Mouse (Mus musculus): ENCODE data around the gene Kmt2c. TPM values are rescaled to one million over a fixed set of nuclear protein-coding genes. Genes with fewer than 3 reads are reported as not detected.

Gene Kmt2c
- polyA plus RNA-seq, 1 experiment from 2014 or later: 10.6 TPM

DNA sequence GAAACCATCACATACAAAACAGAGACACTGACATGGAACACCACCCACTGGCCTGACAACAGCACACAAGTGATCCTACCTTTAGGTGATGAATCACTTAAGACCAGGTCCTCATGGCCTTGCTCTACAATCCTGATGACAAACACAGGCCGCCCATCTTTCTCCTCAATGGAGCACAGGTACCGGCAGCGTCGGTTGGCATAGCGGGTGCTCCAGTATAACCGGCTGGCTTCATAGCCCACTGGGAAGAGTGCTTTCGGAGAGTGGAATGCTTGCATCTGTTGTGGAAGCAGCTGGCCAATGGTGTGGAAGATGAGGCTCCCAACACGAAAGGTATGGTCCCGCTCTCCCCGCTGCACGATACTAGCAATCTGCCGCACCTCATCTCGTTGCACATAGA lies 214.6 kb downstream of the Kmt2c start:
- Histone ChIP-seq H3K27me3 (ENCODE audit: low read depth, poor library complexity, severe bottlenecking) (no peaks in the 10 kb centered on the region), H3K4me3 (no peak overlapping the region), H3K4me1 (no peaks in the 10 kb centered on the region), H3K36me3 (peaks cover 85% of the 10 kb centered on the region), H3K27ac (no peak overlapping the region), H3K9me3 (replicated peaks) (no peaks in the 10 kb centered on the region)
- no peak for DNase-seq (ENCODE audit: low spot score)
- 98% methylated on average over 13 of the region's 13 CpGs for WGBS

GRCm38 (mm10) chr5:25276365-25276764 lies 222.2 kb downstream of the Kmt2c start:
- Histone ChIP-seq H3K36me3 (peaks cover 75% of the 10 kb centered on the region), H3K4me1 (no peaks in the 10 kb centered on the region), H3K27ac (no peak overlapping the region), H3K9me3 (replicated peaks) (no peaks in the 10 kb centered on the region), H3K27me3 (ENCODE audit: low read depth, poor library complexity, severe bottlenecking) (no peaks in the 10 kb centered on the region), H3K4me3 (no peak overlapping the region)
- no peak for DNase-seq (ENCODE audit: low spot score)
- WGBS: 85% methylated on average over 6 of the region's 6 CpGs

- no peak for DNase-seq (ENCODE audit: low spot score)
- Histone ChIP-seq H3K4me3 (no peak overlapping the region), H3K4me1 (no peaks in the 10 kb centered on the region), H3K27me3 (ENCODE audit: low read depth, poor library complexity, severe bottlenecking) (no peaks in the 10 kb centered on the region), H3K27ac (no peak overlapping the region), H3K9me3 (replicated peaks) (no peaks in the 10 kb centered on the region), H3K36me3 (peaks cover 74% of the 10 kb centered on the region)
- 91% methylated on average over 10 of the region's 10 CpGs for WGBS
These were observed 223.0 kb downstream of the Kmt2c start for GRCm38 (mm10) chr5:25275629-25276028.

DNA sequence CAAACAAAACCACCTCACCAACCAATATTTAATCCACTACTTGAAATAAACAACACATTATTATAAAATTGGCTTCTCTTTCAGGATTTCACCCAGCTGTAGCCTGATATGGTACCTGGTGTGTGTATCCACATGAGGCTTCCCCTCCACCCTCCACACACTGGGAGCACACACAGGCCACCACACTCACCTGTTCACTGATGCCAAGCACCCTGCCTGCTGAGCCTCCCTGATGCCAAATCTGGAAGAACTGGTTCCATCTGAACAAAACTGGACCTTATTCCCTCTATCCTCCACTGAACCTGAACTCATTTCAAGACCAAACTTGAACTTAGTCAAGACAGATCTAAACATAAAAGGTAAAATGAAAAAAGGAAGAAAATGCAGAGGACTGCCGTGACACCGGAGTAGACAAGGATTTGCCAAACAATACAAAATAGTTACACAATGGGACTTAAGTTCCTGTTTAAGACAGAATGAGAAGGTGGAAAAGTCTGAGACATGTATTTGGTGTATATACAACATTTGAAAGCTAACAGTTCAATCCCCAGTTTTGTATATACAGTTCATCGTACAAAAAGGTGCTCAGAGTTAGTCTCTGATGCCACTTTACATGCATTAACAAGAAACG lies 230.2 kb downstream of the Kmt2c start:
- Histone ChIP-seq H3K27ac (no peak overlapping the region), H3K4me1 (no peaks in the 10 kb centered on the region), H3K27me3 (ENCODE audit: low read depth, poor library complexity, severe bottlenecking) (no peaks in the 10 kb centered on the region), H3K36me3 (peaks cover 68% of the 10 kb centered on the region), H3K4me3 (no peak overlapping the region), H3K9me3 (replicated peaks) (no peaks in the 10 kb centered on the region)
- WGBS: 97% methylated on average over 4 of the region's 4 CpGs
- no peak for DNase-seq (ENCODE audit: low spot score)

GRCm38 (mm10) chr5:25262266-25262665 lies 236.3 kb downstream of the Kmt2c start:
- Histone ChIP-seq H3K9me3 (replicated peaks) (no peaks in the 10 kb centered on the region), H3K27me3 (ENCODE audit: low read depth, poor library complexity, severe bottlenecking) (no peaks in the 10 kb centered on the region), H3K4me1 (no peaks in the 10 kb centered on the region), H3K27ac (no peak overlapping the region), H3K4me3 (no peak overlapping the region), H3K36me3 (peaks cover 84% of the 10 kb centered on the region)
- DNase-seq (ENCODE audit: low spot score): no peak
- 86% methylated on average over 7 of the region's 7 CpGs for WGBS

DNA sequence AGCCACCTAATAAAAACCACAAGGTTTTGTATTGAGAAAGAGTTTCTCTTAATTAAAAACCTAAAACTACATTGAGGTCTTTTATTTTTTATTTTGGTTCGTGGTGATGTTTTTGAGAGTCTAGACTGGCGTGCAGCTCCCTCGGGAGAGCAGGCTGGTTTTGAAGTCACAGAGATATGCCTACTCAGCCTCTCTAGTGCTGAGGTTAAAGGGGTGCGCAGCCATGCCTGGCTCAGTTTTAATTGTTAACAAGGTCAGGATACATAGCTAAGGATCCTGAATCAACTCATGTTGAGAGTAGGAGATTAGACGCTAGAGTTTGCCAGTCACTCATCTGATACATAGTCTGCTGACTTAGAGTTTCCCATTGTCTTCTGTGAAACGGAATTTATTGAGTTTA lies 237.1 kb downstream of the Kmt2c start:
- H3K4me1 ChIP-seq: no peaks in the 10 kb centered on the region
- DNase-seq (ENCODE audit: low spot score): no peak
- H3K27ac ChIP-seq: no peak overlapping the region
- no peaks in the 10 kb centered on the region for H3K27me3 ChIP-seq (ENCODE audit: low read depth, poor library complexity, severe bottlenecking)
- H3K9me3 ChIP-seq (replicated peaks): no peaks in the 10 kb centered on the region
- no peak overlapping the region for H3K4me3 ChIP-seq
- 84% methylated on average over 6 of the region's 6 CpGs for WGBS
- peaks cover 84% of the 10 kb centered on the region for H3K36me3 ChIP-seq

GRCm38 (mm10) chr5:25256686-25257085 lies 241.9 kb downstream of the Kmt2c start:
- Histone ChIP-seq H3K4me3 (no peak overlapping the region), H3K36me3 (peaks cover 84% of the 10 kb centered on the region), H3K27ac (no peak overlapping the region), H3K4me1 (no peaks in the 10 kb centered on the region), H3K9me3 (replicated peaks) (no peaks in the 10 kb centered on the region), H3K27me3 (ENCODE audit: low read depth, poor library complexity, severe bottlenecking) (no peaks in the 10 kb centered on the region)
- DNase-seq (ENCODE audit: low spot score): no peak
- WGBS: 85% methylated on average over 2 of the region's 2 CpGs

DNA sequence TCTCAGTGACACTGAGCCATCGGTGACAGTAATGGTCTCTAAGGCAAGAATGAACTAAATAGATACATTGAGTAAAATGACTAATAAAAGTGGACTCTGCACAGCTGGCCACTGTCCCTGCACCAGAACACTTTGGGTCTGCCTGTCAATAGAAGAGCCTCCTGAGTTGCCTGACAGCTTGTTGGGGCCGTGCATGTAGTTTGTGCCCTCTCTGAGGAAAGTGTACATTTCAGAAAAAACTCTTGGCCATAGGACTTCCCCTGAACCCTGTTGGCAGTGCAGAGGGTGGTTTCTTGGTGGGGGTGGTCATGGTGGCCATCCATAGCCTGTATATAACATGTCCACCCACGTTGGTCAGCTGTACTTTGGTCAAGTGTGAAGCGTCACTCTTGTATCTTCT lies 244.1 kb downstream of the Kmt2c start:
- Histone ChIP-seq H3K27me3 (ENCODE audit: low read depth, poor library complexity, severe bottlenecking) (no peaks in the 10 kb centered on the region), H3K4me1 (no peaks in the 10 kb centered on the region), H3K27ac (no peak overlapping the region), H3K36me3 (peaks cover 90% of the 10 kb centered on the region), H3K9me3 (replicated peaks) (no peaks in the 10 kb centered on the region), H3K4me3 (no peak overlapping the region)
- DNase-seq (ENCODE audit: low spot score): no peak
- 94% methylated on average over 4 of the region's 4 CpGs for WGBS

DNA sequence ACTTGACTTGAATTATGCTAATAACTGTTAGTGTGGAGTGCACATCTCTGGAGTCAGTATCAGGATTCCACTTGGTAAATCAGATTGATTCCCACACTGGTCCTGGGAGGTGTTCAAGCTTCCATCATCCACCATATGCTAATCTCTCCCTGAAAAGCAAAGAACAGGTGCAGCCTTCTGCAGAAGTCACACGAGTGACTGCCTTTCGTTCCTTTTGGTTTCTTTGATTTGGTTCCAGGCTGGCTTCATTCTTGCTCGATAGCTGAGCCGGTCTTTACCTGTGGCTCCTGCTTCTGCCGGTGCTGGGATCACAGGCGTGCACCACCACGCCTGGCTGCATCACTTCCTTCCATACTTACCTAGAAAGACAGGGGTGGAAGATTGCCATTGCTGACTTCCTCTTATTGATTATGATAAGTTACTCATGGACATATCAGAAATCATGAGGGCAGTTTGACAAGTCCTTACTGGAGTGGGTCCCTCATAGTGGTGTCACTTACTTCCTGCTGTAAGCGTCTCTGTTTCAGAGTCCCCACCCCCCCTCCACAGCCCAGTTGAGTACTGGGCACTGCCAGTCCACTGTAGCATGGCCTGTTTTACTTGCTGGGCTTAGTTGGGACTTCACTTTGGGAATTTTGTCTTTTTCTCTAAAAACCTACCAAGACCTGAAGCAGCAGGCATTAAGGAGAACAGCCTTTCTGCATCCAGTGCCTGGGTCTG lies 245.6 kb downstream of the Kmt2c start:
- H3K9me3 ChIP-seq (replicated peaks): no peaks in the 10 kb centered on the region
- no peaks in the 10 kb centered on the region for H3K27me3 ChIP-seq (ENCODE audit: low read depth, poor library complexity, severe bottlenecking)
- no peak for DNase-seq (ENCODE audit: low spot score)
- H3K4me3 ChIP-seq: no peak overlapping the region
- H3K27ac ChIP-seq: no peak overlapping the region
- H3K36me3 ChIP-seq: peaks cover 82% of the 10 kb centered on the region
- no peaks in the 10 kb centered on the region for H3K4me1 ChIP-seq
- WGBS: 96% methylated on average over 8 of the region's 8 CpGs

GRCm38 (mm10) chr5:25252423-25252822 lies 246.2 kb downstream of the Kmt2c start:
- Histone ChIP-seq H3K36me3 (peaks cover 77% of the 10 kb centered on the region), H3K4me3 (no peak overlapping the region), H3K27ac (no peak overlapping the region), H3K9me3 (replicated peaks) (no peaks in the 10 kb centered on the region), H3K27me3 (ENCODE audit: low read depth, poor library complexity, severe bottlenecking) (no peaks in the 10 kb centered on the region), H3K4me1 (no peaks in the 10 kb centered on the region)
- no peak for DNase-seq (ENCODE audit: low spot score)
- 83% methylated on average over 2 of the region's 2 CpGs for WGBS

- H3K9me3 ChIP-seq (replicated peaks): no peaks in the 10 kb centered on the region
- peaks cover 38% of the 10 kb centered on the region for H3K36me3 ChIP-seq
- H3K27ac ChIP-seq: no peak overlapping the region
- no peak overlapping the region for H3K4me3 ChIP-seq
- no peak for DNase-seq (ENCODE audit: low spot score)
- no peaks in the 10 kb centered on the region for H3K4me1 ChIP-seq
- 86% methylated on average over 3 of the region's 3 CpGs for WGBS
- no peaks in the 10 kb centered on the region for H3K27me3 ChIP-seq (ENCODE audit: low read depth, poor library complexity, severe bottlenecking)
These were observed 251.5 kb downstream of the Kmt2c start for GRCm38 (mm10) chr5:25247036-25247435.

DNA sequence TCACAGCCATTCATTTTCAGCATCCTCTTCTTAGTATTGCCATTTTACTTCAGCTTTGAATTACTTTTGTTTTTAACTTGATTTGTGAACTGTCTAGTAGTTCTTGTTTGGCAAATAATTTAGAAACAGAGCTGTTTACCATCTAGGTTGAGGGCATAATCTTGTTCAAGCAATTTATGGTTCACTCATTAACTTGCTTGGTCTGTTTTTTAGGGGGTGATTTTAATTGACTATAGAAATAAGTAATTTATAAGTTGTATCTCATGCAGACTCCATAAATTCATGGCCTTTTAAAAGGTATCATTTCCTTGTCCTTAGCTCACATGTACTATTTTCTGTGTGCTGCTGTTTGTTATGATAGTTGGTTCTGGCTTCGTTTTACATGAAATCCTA lies 252.1 kb downstream of the Kmt2c start:
- no peaks in the 10 kb centered on the region for H3K9me3 ChIP-seq (replicated peaks)
- no peaks in the 10 kb centered on the region for H3K27me3 ChIP-seq (ENCODE audit: low read depth, poor library complexity, severe bottlenecking)
- H3K4me1 ChIP-seq: no peaks in the 10 kb centered on the region
- H3K36me3 ChIP-seq: peaks cover 32% of the 10 kb centered on the region
- no peak overlapping the region for H3K27ac ChIP-seq
- H3K4me3 ChIP-seq: no peak overlapping the region
- 73% methylated on average over 1 of the region's 1 CpGs for WGBS
- no peak for DNase-seq (ENCODE audit: low spot score)

GRCm38 (mm10) chr5:25245806-25246472 lies 252.6 kb downstream of the Kmt2c start:
- 89% methylated on average over 10 of the region's 10 CpGs for WGBS
- Histone ChIP-seq H3K9me3 (replicated peaks) (no peaks in the 10 kb centered on the region), H3K27me3 (ENCODE audit: low read depth, poor library complexity, severe bottlenecking) (no peaks in the 10 kb centered on the region), H3K4me1 (no peaks in the 10 kb centered on the region), H3K36me3 (peaks cover 27% of the 10 kb centered on the region), H3K27ac (no peak overlapping the region), H3K4me3 (no peak overlapping the region)
- no peak for DNase-seq (ENCODE audit: low spot score)
